Mouse (Mus musculus) embryonic facial prominence, embryonic 12.5 days (tissue): ENCODE measurements at regions not wholly inside any gene's neighbourhood (a gene's known extent, or its start where the extent isn't known, plus 50 kb on each side); places are given as distances from the start of the nearest gene placed in this dataset.

ENCODE experiments used
- ATAC-seq: fragments of 200-750 bp; cut with Nextera tagmentation; 2 replicates; pipeline ENCODE4 v1.8.0; 2017; ENCODE audit not compliant: insufficient number of reproducible peaks, insufficient read depth, low FRiP score, low TSS enrichment
- H3K27ac ChIP-seq: fragments of 300-500 bp; sonication (generic); 2 replicates; pipeline ENCODE4 v1.5.1; 2016; ENCODE audit warnings: mild to moderate bottlenecking
- H3K27me3 ChIP-seq: fragments of 300-500 bp; sonication (generic); 2 replicates; pipeline ENCODE4 v1.6.1; 2016; ENCODE audit warnings: mild to moderate bottlenecking, moderate library complexity
- H3K36me3 ChIP-seq: fragments of 300-500 bp; sonication (generic); 2 replicates; pipeline ENCODE4 v1.6.1; 2016; ENCODE audit warnings: mild to moderate bottlenecking
- H3K4me1 ChIP-seq: fragments of 300-500 bp; sonication (generic); 2 replicates; pipeline ENCODE4 v1.6.1; 2016
- H3K4me2 ChIP-seq: fragments of 300-500 bp; sonication (generic); replicated peaks from 2 replicates; pipeline ENCODE4 v1.6.1; 2016; ENCODE audit warnings: mild to moderate bottlenecking, moderate library complexity
- H3K4me3 ChIP-seq: fragments of 300-500 bp; sonication (generic); 2 replicates; pipeline ENCODE4 v1.5.1; 2016; ENCODE audit warnings: mild to moderate bottlenecking
- H3K9ac ChIP-seq: fragments of 300-500 bp; sonication (generic); 2 replicates; pipeline ENCODE4 v1.6.1; 2016; ENCODE audit warnings: mild to moderate bottlenecking, moderate library complexity
- H3K9me3 ChIP-seq: fragments of 300-500 bp; sonication (generic); 2 replicates; pipeline ENCODE4 v1.6.1; 2016; ENCODE audit warnings: mild to moderate bottlenecking, moderate library complexity
- WGBS: fragments of 180-500 bp; shearing (Covaris S2); methylation state at CpG from one replicate; pipeline ENCODE4 v1.1.7; 2016; 5-methylcytosine and 5-hydroxymethylcytosine counted together

- Histone ChIP-seq H3K36me3 (no peaks in the 10 kb centered on the region), H3K4me3 (no peak overlapping the region), H3K27ac (peak overlapping the region; percentile 50; the same call in 1 of the 2 replicates), H3K27me3 (no peaks in the 10 kb centered on the region), H3K9ac (no peak overlapping the region), H3K4me2 (0 out of 2 replicates have a peak overlapping the region, but pooled peaks have one; percentile 13), H3K9me3 (no peaks in the 10 kb centered on the region), H3K4me1 (peaks cover 10% of the 10 kb centered on the region)
- 0 out of 2 replicates have a peak, but pooled peaks have one; percentile 41 for ATAC-seq
- WGBS = 40% methylated on average over 15 of the region's 15 CpGs
These were observed 188.9 kb upstream of the Hnrnpa3 start for GRCm38 (mm10) chr2:75469958-75470687.

GRCm38 (mm10) chr2:75470688-75471054, 188.4 kb upstream of the Hnrnpa3 start:
- 52% methylated on average over 9 of the region's 9 CpGs for WGBS
- no peaks in the 10 kb centered on the region for H3K36me3 ChIP-seq
- peak overlapping the region; percentile 50; the same call in 1 of the 2 replicates for H3K27ac ChIP-seq
- 0 out of 2 replicates have a peak overlapping the region, but pooled peaks have one; percentile 13 for H3K4me2 ChIP-seq
- ATAC-seq = no peak
- H3K27me3 ChIP-seq = no peaks in the 10 kb centered on the region
- no peaks in the 10 kb centered on the region for H3K9me3 ChIP-seq
- no peak overlapping the region for H3K4me3 ChIP-seq
- no peak overlapping the region for H3K9ac ChIP-seq
- peaks cover 10% of the 10 kb centered on the region for H3K4me1 ChIP-seq

- Histone ChIP-seq H3K9ac (no peak overlapping the region), H3K36me3 (no peaks in the 10 kb centered on the region), H3K4me1 (peaks cover 10% of the 10 kb centered on the region), H3K9me3 (no peaks in the 10 kb centered on the region), H3K27me3 (no peaks in the 10 kb centered on the region), H3K27ac (no peak overlapping the region), H3K4me3 (no peak overlapping the region), H3K4me2 (no peak overlapping the region)
- no peak for ATAC-seq
- WGBS = 43% methylated on average over 9 of the region's 9 CpGs
These were observed 186.6 kb upstream of the Hnrnpa3 start for GRCm38 (mm10) chr2:75472489-75472888.

GRCm38 (mm10) chr2:75474509-75474908, 184.6 kb upstream of the Hnrnpa3 start:
- H3K4me2 ChIP-seq = no peak overlapping the region
- H3K4me3 ChIP-seq = no peak overlapping the region
- peaks cover 10% of the 10 kb centered on the region for H3K4me1 ChIP-seq
- H3K9me3 ChIP-seq = no peaks in the 10 kb centered on the region
- no peaks in the 10 kb centered on the region for H3K36me3 ChIP-seq
- ATAC-seq = peak; percentile 47; the same call in 1 of the 2 replicates
- WGBS = 66% methylated on average over 6 of the region's 6 CpGs
- no peak overlapping the region for H3K9ac ChIP-seq
- H3K27ac ChIP-seq = no peak overlapping the region
- H3K27me3 ChIP-seq = no peaks in the 10 kb centered on the region

GRCm38 (mm10) chr2:75476350-75476749, 182.7 kb upstream of the Hnrnpa3 start:
- H3K4me3 ChIP-seq = no peak overlapping the region
- H3K36me3 ChIP-seq = no peaks in the 10 kb centered on the region
- no peaks in the 10 kb centered on the region for H3K9me3 ChIP-seq
- ATAC-seq = no peak
- H3K4me1 ChIP-seq = no peaks in the 10 kb centered on the region
- 96% methylated on average over 1 of the region's 1 CpGs for WGBS
- H3K27ac ChIP-seq = no peak overlapping the region
- no peak overlapping the region for H3K9ac ChIP-seq
- no peaks in the 10 kb centered on the region for H3K27me3 ChIP-seq
- H3K4me2 ChIP-seq = no peak overlapping the region

GRCm38 (mm10) chr2:75477076-75477475, 182.0 kb upstream of the Hnrnpa3 start:
- Histone ChIP-seq H3K4me2 (no peak overlapping the region), H3K27ac (no peak overlapping the region), H3K4me1 (peaks cover 5% of the 10 kb centered on the region; the same call in 1 of the 2 replicates), H3K27me3 (no peaks in the 10 kb centered on the region), H3K36me3 (no peaks in the 10 kb centered on the region), H3K9me3 (no peaks in the 10 kb centered on the region), H3K4me3 (no peak overlapping the region), H3K9ac (no peak overlapping the region)
- ATAC-seq = no peak
- 88% methylated on average over 8 of the region's 8 CpGs for WGBS

- Histone ChIP-seq H3K27ac (no peak overlapping the region), H3K36me3 (no peaks in the 10 kb centered on the region), H3K9me3 (no peaks in the 10 kb centered on the region), H3K27me3 (no peaks in the 10 kb centered on the region), H3K4me1 (peaks cover 5% of the 10 kb centered on the region; the same call in 1 of the 2 replicates), H3K4me3 (no peak overlapping the region), H3K4me2 (no peak overlapping the region), H3K9ac (no peak overlapping the region)
- ATAC-seq = no peak
- WGBS = 80% methylated on average over 5 of the region's 5 CpGs
These were observed 179.5 kb upstream of the Hnrnpa3 start for GRCm38 (mm10) chr2:75479546-75479945.

- no peaks in the 10 kb centered on the region for H3K27me3 ChIP-seq
- no peaks in the 10 kb centered on the region for H3K36me3 ChIP-seq
- H3K4me2 ChIP-seq = no peak overlapping the region
- 38% methylated on average over 8 of the region's 8 CpGs for WGBS
- no peak overlapping the region for H3K9ac ChIP-seq
- ATAC-seq = no peak
- H3K27ac ChIP-seq = no peak overlapping the region
- H3K9me3 ChIP-seq = no peaks in the 10 kb centered on the region
- H3K4me1 ChIP-seq = peaks cover 5% of the 10 kb centered on the region; the same call in 1 of the 2 replicates
- no peak overlapping the region for H3K4me3 ChIP-seq
These were observed 177.2 kb upstream of the Hnrnpa3 start for GRCm38 (mm10) chr2:75481863-75482262.

- no peaks in the 10 kb centered on the region for H3K36me3 ChIP-seq
- no peaks in the 10 kb centered on the region for H3K9me3 ChIP-seq
- H3K4me2 ChIP-seq = no peak overlapping the region
- H3K4me1 ChIP-seq = peaks cover 5% of the 10 kb centered on the region; the same call in 1 of the 2 replicates
- H3K27me3 ChIP-seq = no peaks in the 10 kb centered on the region
- H3K4me3 ChIP-seq = no peak overlapping the region
- no peak for ATAC-seq
- WGBS = 67% methylated on average over 2 of the region's 2 CpGs
- no peak overlapping the region for H3K9ac ChIP-seq
- H3K27ac ChIP-seq = no peak overlapping the region
These were observed 176.6 kb upstream of the Hnrnpa3 start for GRCm38 (mm10) chr2:75482484-75482883.

- Histone ChIP-seq H3K27ac (no peak overlapping the region), H3K4me1 (peaks cover 5% of the 10 kb centered on the region; the same call in 1 of the 2 replicates), H3K4me3 (no peak overlapping the region), H3K36me3 (no peaks in the 10 kb centered on the region), H3K4me2 (no peak overlapping the region), H3K9ac (no peak overlapping the region), H3K27me3 (no peaks in the 10 kb centered on the region), H3K9me3 (no peaks in the 10 kb centered on the region)
- WGBS = 73% methylated on average over 10 of the region's 10 CpGs
- ATAC-seq = no peak
These were observed 174.1 kb upstream of the Hnrnpa3 start for GRCm38 (mm10) chr2:75484951-75485350.

- Histone ChIP-seq H3K4me3 (no peak overlapping the region), H3K36me3 (no peaks in the 10 kb centered on the region), H3K4me2 (no peak overlapping the region), H3K9me3 (no peaks in the 10 kb centered on the region), H3K9ac (no peak overlapping the region), H3K27me3 (no peaks in the 10 kb centered on the region), H3K4me1 (0 out of 2 replicates have a peak, but pooled peaks cover 3% of the 10 kb centered on the region), H3K27ac (no peak overlapping the region)
- 85% methylated on average over 1 of the region's 1 CpGs for WGBS
- ATAC-seq = no peak
These were observed 167.9 kb upstream of the Hnrnpa3 start for GRCm38 (mm10) chr2:75491150-75491549.

- Histone ChIP-seq H3K4me3 (no peak overlapping the region), H3K36me3 (no peaks in the 10 kb centered on the region), H3K27ac (0 out of 2 replicates have a peak overlapping the region, but pooled peaks have one; percentile 13), H3K4me1 (0 out of 2 replicates have a peak, but pooled peaks cover 3% of the 10 kb centered on the region), H3K27me3 (no peaks in the 10 kb centered on the region), H3K9ac (no peak overlapping the region), H3K4me2 (no peak overlapping the region), H3K9me3 (no peaks in the 10 kb centered on the region)
- WGBS = 36% methylated on average over 3 of the region's 3 CpGs
- no peak for ATAC-seq
These were observed 167.1 kb upstream of the Hnrnpa3 start for GRCm38 (mm10) chr2:75491789-75492500.
